Mouse (Mus musculus) lung, embryonic 15.5 days (tissue): ENCODE results near the gene Tra2a. TPM values are rescaled to one million over a fixed set of nuclear protein-coding genes. Genes with fewer than 3 reads are reported as not detected.

Experiments used
- ATAC-seq: fragments of 200-750 bp; cut with Nextera tagmentation; 2 replicates; pipeline ENCODE4 v1.8.0; 2017; ENCODE audit warnings: moderate number of reproducible peaks, borderline replicate concordance; ENCODE audit not compliant: low FRiP score, low TSS enrichment; ENCODE audit errors: extremely low read depth
- H3K27ac ChIP-seq: fragments of 300-500 bp; sonication (generic); 2 replicates; pipeline ENCODE4 v1.5.1; 2015; ENCODE audit warnings: moderate library complexity, mild to moderate bottlenecking, inconsistent platforms
- H3K27me3 ChIP-seq: fragments of 300-500 bp; sonication (generic); 2 replicates; pipeline ENCODE4 v1.6.1; 2015; ENCODE audit warnings: inconsistent platforms
- H3K36me3 ChIP-seq: fragments of 300-500 bp; sonication (generic); 2 replicates; pipeline ENCODE4 v1.6.1; 2015; ENCODE audit warnings: inconsistent platforms
- H3K4me1 ChIP-seq: fragments of 300-500 bp; sonication (generic); 2 replicates; pipeline ENCODE4 v1.6.1; 2015; ENCODE audit warnings: inconsistent platforms
- H3K4me2 ChIP-seq: fragments of 300-500 bp; sonication (generic); 2 replicates; pipeline ENCODE4 v1.6.1; 2015; ENCODE audit warnings: inconsistent platforms, mild to moderate bottlenecking, moderate library complexity
- H3K4me3 ChIP-seq: fragments of 300-500 bp; sonication (generic); 2 replicates; pipeline ENCODE4 v1.5.1; 2015; ENCODE audit warnings: mild to moderate bottlenecking, inconsistent platforms
- H3K9ac ChIP-seq: fragments of 300-500 bp; sonication (generic); 2 replicates; pipeline ENCODE4 v1.6.1; 2015; ENCODE audit warnings: inconsistent platforms
- H3K9me3 ChIP-seq: fragments of 300-500 bp; sonication (generic); 2 replicates; pipeline ENCODE4 v1.6.1; 2016; ENCODE audit warnings: inconsistent platforms
- whole genome bisulfite sequencing: fragments of 180-500 bp; shearing (Covaris S2); methylation state at CpG from one replicate; pipeline ENCODE4 v1.1.7; 2015; 5-methylcytosine and 5-hydroxymethylcytosine counted together
- polyA plus RNA-seq: library from polyadenylated mRNA; unstranded; fragments of >200 nt; fragmentation: Nextera tagmentation; extraction: Ambion mirVana; gene quantifications from 2 replicates; pipeline ENCODE4 v1.2.1, GENCODE M21; 2015

Gene Tra2a
- polyA plus RNA-seq, 1 experiment from 2014 or later = 113 TPM

GRCm38 (mm10) chr6:49228126-49228679 lies 35.6 kb downstream of the Tra2a start:
- 10% methylated on average over 7 of the region's 7 CpGs for WGBS
- H3K9me3 ChIP-seq = no peaks in the 10 kb centered on the region
- H3K4me1 ChIP-seq = 0 out of 2 replicates have a peak, but pooled peaks cover 5% of the 10 kb centered on the region
- H3K4me2 ChIP-seq = no peak overlapping the region
- ATAC-seq = peak; percentile 55; the same call in 1 of the 2 replicates
- H3K27me3 ChIP-seq = no peaks in the 10 kb centered on the region
- H3K4me3 ChIP-seq = no peak overlapping the region
- H3K27ac ChIP-seq = no peak overlapping the region
- H3K9ac ChIP-seq = no peak overlapping the region
- H3K36me3 ChIP-seq = no peaks in the 10 kb centered on the region

- WGBS = 7% methylated on average over 15 of the region's 15 CpGs
- ATAC-seq = no peak
- H3K4me2 ChIP-seq = peak overlapping the region; percentile 35
Measured at GRCm38 (mm10) chr6:49227184-49227735, 36.6 kb downstream of the Tra2a start.

GRCm38 (mm10) chr6:49225728-49226123 lies 38.1 kb downstream of the Tra2a start:
- H3K4me3 ChIP-seq = no peak overlapping the region
- H3K27me3 ChIP-seq = no peaks in the 10 kb centered on the region; the same call in 1 of the 2 replicates
- no peak overlapping the region for H3K9ac ChIP-seq
- no peak overlapping the region for H3K4me2 ChIP-seq
- WGBS = 77% methylated on average over 3 of the region's 3 CpGs
- no peak overlapping the region for H3K27ac ChIP-seq
- H3K36me3 ChIP-seq = no peaks in the 10 kb centered on the region
- no peak for ATAC-seq
- no peaks in the 10 kb centered on the region for H3K9me3 ChIP-seq
- H3K4me1 ChIP-seq = 0 out of 2 replicates have a peak, but pooled peaks cover 5% of the 10 kb centered on the region

More at GRCm38 (mm10) chr6:49227184-49227735, 36.6 kb downstream of the Tra2a start:
- Histone ChIP-seq H3K9ac (no peak overlapping the region), H3K9me3 (no peaks in the 10 kb centered on the region), H3K36me3 (no peaks in the 10 kb centered on the region), H3K27me3 (no peaks in the 10 kb centered on the region), H3K27ac (no peak overlapping the region), H3K4me1 (0 out of 2 replicates have a peak, but pooled peaks cover 5% of the 10 kb centered on the region), H3K4me3 (no peak overlapping the region)

GRCm38 (mm10) chr6:49224923-49225727 lies 38.7 kb downstream of the Tra2a start:
- 45% methylated on average over 11 of the region's 11 CpGs for WGBS
- ATAC-seq = no peak

GRCm38 (mm10) chr6:49221906-49222305 lies 41.9 kb downstream of the Tra2a start:
- Histone ChIP-seq H3K27ac (no peak overlapping the region), H3K27me3 (peaks cover 6% of the 10 kb centered on the region; the same call in 1 of the 2 replicates), H3K4me3 (no peak overlapping the region), H3K36me3 (no peaks in the 10 kb centered on the region), H3K9ac (no peak overlapping the region), H3K4me1 (0 out of 2 replicates have a peak, but pooled peaks cover under 1% of the 10 kb centered on the region), H3K4me2 (no peak overlapping the region), H3K9me3 (no peaks in the 10 kb centered on the region)
- ATAC-seq = no peak
- WGBS = 4% methylated on average over 7 of the region's 7 CpGs

More at GRCm38 (mm10) chr6:49224923-49225727, 38.7 kb downstream of the Tra2a start:
- Histone ChIP-seq H3K9me3 (no peaks in the 10 kb centered on the region), H3K4me3 (no peak overlapping the region), H3K4me2 (no peak overlapping the region), H3K27ac (no peak overlapping the region), H3K27me3 (peaks cover 4% of the 10 kb centered on the region; the same call in 1 of the 2 replicates), H3K9ac (no peak overlapping the region), H3K4me1 (0 out of 2 replicates have a peak, but pooled peaks cover 5% of the 10 kb centered on the region), H3K36me3 (no peaks in the 10 kb centered on the region)

GRCm38 (mm10) chr6:49219920-49220604 lies 43.8 kb downstream of the Tra2a start:
- H3K4me1 ChIP-seq = no peaks in the 10 kb centered on the region
- H3K4me3 ChIP-seq = peak overlapping the region; percentile 14; the same call in 1 of the 2 replicates
- H3K27me3 ChIP-seq = peaks cover 6% of the 10 kb centered on the region; the same call in 1 of the 2 replicates
- no peak overlapping the region for H3K27ac ChIP-seq
- H3K9ac ChIP-seq = no peak overlapping the region
- ATAC-seq = no peak
- H3K9me3 ChIP-seq = no peaks in the 10 kb centered on the region
- WGBS = 10% methylated on average over 16 of the region's 16 CpGs
- peak overlapping the region; percentile 40 for H3K4me2 ChIP-seq
- no peaks in the 10 kb centered on the region for H3K36me3 ChIP-seq

- H3K27ac ChIP-seq = no peak overlapping the region
- ATAC-seq = no peak
- H3K9me3 ChIP-seq = no peaks in the 10 kb centered on the region
- no peaks in the 10 kb centered on the region for H3K36me3 ChIP-seq
- no peak overlapping the region for H3K9ac ChIP-seq
- H3K27me3 ChIP-seq = peaks cover 6% of the 10 kb centered on the region; the same call in 1 of the 2 replicates
- WGBS = 26% methylated on average over 4 of the region's 4 CpGs
- H3K4me1 ChIP-seq = no peaks in the 10 kb centered on the region
- H3K4me2 ChIP-seq = no peak overlapping the region
- H3K4me3 ChIP-seq = no peak overlapping the region
Measured at GRCm38 (mm10) chr6:49219001-49219560, 44.8 kb downstream of the Tra2a start.

GRCm38 (mm10) chr6:49218275-49218802 lies 45.5 kb downstream of the Tra2a start:
- H3K36me3 ChIP-seq = no peaks in the 10 kb centered on the region
- no peaks in the 10 kb centered on the region for H3K9me3 ChIP-seq
- H3K27ac ChIP-seq = no peak overlapping the region
- H3K9ac ChIP-seq = peak overlapping the region; percentile 13; the same call in 1 of the 2 replicates
- H3K4me2 ChIP-seq = peak overlapping the region; percentile 79
- no peaks in the 10 kb centered on the region for H3K4me1 ChIP-seq
- WGBS = under 1% methylated on average over 31 of the region's 31 CpGs
- peak overlapping the region; percentile 60 for H3K4me3 ChIP-seq
- no peak for ATAC-seq
- H3K27me3 ChIP-seq = peaks cover 6% of the 10 kb centered on the region; the same call in 1 of the 2 replicates

- peak overlapping the region; percentile 60 for H3K4me3 ChIP-seq
- under 1% methylated on average over 56 of the region's 56 CpGs for WGBS
- peak overlapping the region; percentile 62 for H3K9ac ChIP-seq
- ATAC-seq = peak; percentile 91
- H3K4me1 ChIP-seq = peaks cover 5% of the 10 kb centered on the region
- H3K4me2 ChIP-seq = peak overlapping the region; percentile 79
- no peaks in the 10 kb centered on the region for H3K9me3 ChIP-seq
- H3K36me3 ChIP-seq = no peaks in the 10 kb centered on the region
- H3K27ac ChIP-seq = peak overlapping the region; percentile 94
- H3K27me3 ChIP-seq = peaks cover 6% of the 10 kb centered on the region; the same call in 1 of the 2 replicates
Measured at GRCm38 (mm10) chr6:49217581-49218274, 46.1 kb downstream of the Tra2a start.

- Histone ChIP-seq H3K4me1 (peaks cover 12% of the 10 kb centered on the region), H3K4me2 (peak overlapping the region; percentile 79), H3K4me3 (peak overlapping the region; percentile 60), H3K27ac (peak overlapping the region; percentile 94), H3K27me3 (peaks cover 6% of the 10 kb centered on the region; the same call in 1 of the 2 replicates), H3K9me3 (no peaks in the 10 kb centered on the region), H3K36me3 (no peaks in the 10 kb centered on the region), H3K9ac (peak overlapping the region; percentile 62)
- WGBS = 5% methylated on average over 11 of the region's 11 CpGs
- ATAC-seq = no peak
Measured at GRCm38 (mm10) chr6:49216811-49217542, 46.9 kb downstream of the Tra2a start.
